Mouse (Mus musculus): ENCODE data around the gene Nadk. TPM values are rescaled to one million over a fixed set of nuclear protein-coding genes. Genes with fewer than 3 reads are reported as not detected.

The Nadk gene
- polyA plus RNA-seq (2012; rRNA removed): 75.3 and 90.7 TPM in 2 replicates

- Histone ChIP-seq H3K4me1 (ENCODE audit: control insufficient read depth, insufficient read depth, insufficient read length) (peaks cover 31% of the 10 kb centered on the region), H3K27ac (ENCODE audit: insufficient read depth, low read length) (peak within 1 kb of the TSS; percentile 93), H3K27me3 (ENCODE audit: control insufficient read depth, insufficient read depth, low read length) (no peaks in the 10 kb centered on the region), H3K36me3 (ENCODE audit: control insufficient read depth, insufficient read depth, low read length) (peaks cover 6% of the 10 kb centered on the region), H3K4me3 (ENCODE audit: extremely low read depth, insufficient read depth, insufficient read length) (peak within 1 kb of the TSS; percentile 48)
- TF ChIP-seq CTCF (IDR thresholded peaks at IDR 0.05; ENCODE audit: extremely low read depth, insufficient read depth, insufficient read length, insufficient replicate concordance) (no peak), POLR2A (IDR thresholded peaks at IDR 0.05; ENCODE audit: low read depth, low read length) (no peak)
- WGBS: 44% methylated on average over 7 of the region's 7 CpGs
- no peak for DNase-seq (ENCODE audit: low read depth in 1 of 2, low spot score in 2 of 2)
These were observed at the start of gene Nadk for GRCm38 (mm10) chr4:155561661-155562442. Gene Nadk (plus strand): TSS chr4:155562378.

GRCm38 (mm10) chr4:155514810-155515209, 47.4 kb upstream of the Nadk start:
- Histone ChIP-seq H3K36me3 (ENCODE audit: control insufficient read depth, insufficient read depth, low read length) (no peaks in the 10 kb centered on the region), H3K4me3 (ENCODE audit: extremely low read depth, insufficient read depth, insufficient read length) (no peak overlapping the region), H3K4me1 (ENCODE audit: control insufficient read depth, insufficient read depth, insufficient read length) (peaks cover 4% of the 10 kb centered on the region), H3K27ac (ENCODE audit: insufficient read depth, low read length) (no peak overlapping the region), H3K27me3 (ENCODE audit: control insufficient read depth, insufficient read depth, low read length) (no peaks in the 10 kb centered on the region)
- DNase-seq (ENCODE audit: low read depth in 1 of 2, low spot score in 2 of 2): no peak
- 92% methylated on average over 2 of the region's 2 CpGs for WGBS
- no peak for TF ChIP-seq CTCF (IDR thresholded peaks at IDR 0.05; ENCODE audit: extremely low read depth, insufficient read depth, insufficient read length, insufficient replicate concordance)
- no peak for TF ChIP-seq POLR2A (IDR thresholded peaks at IDR 0.05; ENCODE audit: low read depth, low read length)

- no peak for DNase-seq (ENCODE audit: low read depth in 1 of 2, low spot score in 2 of 2)
- Histone ChIP-seq H3K4me1 (ENCODE audit: control insufficient read depth, insufficient read depth, insufficient read length) (no peaks in the 10 kb centered on the region), H3K27ac (ENCODE audit: insufficient read depth, low read length) (no peak overlapping the region), H3K4me3 (ENCODE audit: extremely low read depth, insufficient read depth, insufficient read length) (no peak overlapping the region), H3K36me3 (ENCODE audit: control insufficient read depth, insufficient read depth, low read length) (no peaks in the 10 kb centered on the region), H3K27me3 (ENCODE audit: control insufficient read depth, insufficient read depth, low read length) (no peaks in the 10 kb centered on the region)
- TF ChIP-seq POLR2A (IDR thresholded peaks at IDR 0.05; ENCODE audit: low read depth, low read length): no peak
- no peak for TF ChIP-seq CTCF (IDR thresholded peaks at IDR 0.05; ENCODE audit: extremely low read depth, insufficient read depth, insufficient read length, insufficient replicate concordance)
- whole genome bisulfite sequencing: 85% methylated on average over 7 of the region's 7 CpGs
These were observed 44.1 kb upstream of the Nadk start for GRCm38 (mm10) chr4:155517948-155518517.

- no peaks in the 10 kb centered on the region for H3K4me1 ChIP-seq (ENCODE audit: control insufficient read depth, insufficient read depth, insufficient read length)
- H3K36me3 ChIP-seq (ENCODE audit: control insufficient read depth, insufficient read depth, low read length): no peaks in the 10 kb centered on the region; the same call in 1 of the 2 replicates
- no peaks in the 10 kb centered on the region for H3K27me3 ChIP-seq (ENCODE audit: control insufficient read depth, insufficient read depth, low read length)
- no peak for DNase-seq (ENCODE audit: low read depth in 1 of 2, low spot score in 2 of 2)
- H3K27ac ChIP-seq (ENCODE audit: insufficient read depth, low read length): no peak overlapping the region
- TF ChIP-seq CTCF (IDR thresholded peaks at IDR 0.05; ENCODE audit: extremely low read depth, insufficient read depth, insufficient read length, insufficient replicate concordance) (no peak), POLR2A (IDR thresholded peaks at IDR 0.05; ENCODE audit: low read depth, low read length) (no peak)
- H3K4me3 ChIP-seq (ENCODE audit: extremely low read depth, insufficient read depth, insufficient read length): no peak overlapping the region
- WGBS: 92% methylated on average over 7 of the region's 7 CpGs
These were observed 39.9 kb upstream of the Nadk start for GRCm38 (mm10) chr4:155522327-155522726.

GRCm38 (mm10) chr4:155525751-155526150, 36.4 kb upstream of the Nadk start:
- TF ChIP-seq POLR2A (IDR thresholded peaks at IDR 0.05; ENCODE audit: low read depth, low read length): no peak
- no peak for TF ChIP-seq CTCF (IDR thresholded peaks at IDR 0.05; ENCODE audit: extremely low read depth, insufficient read depth, insufficient read length, insufficient replicate concordance)
- Histone ChIP-seq H3K36me3 (ENCODE audit: control insufficient read depth, insufficient read depth, low read length) (peaks cover 12% of the 10 kb centered on the region), H3K27me3 (ENCODE audit: control insufficient read depth, insufficient read depth, low read length) (no peaks in the 10 kb centered on the region), H3K4me1 (ENCODE audit: control insufficient read depth, insufficient read depth, insufficient read length) (no peaks in the 10 kb centered on the region), H3K27ac (ENCODE audit: insufficient read depth, low read length) (no peak overlapping the region), H3K4me3 (ENCODE audit: extremely low read depth, insufficient read depth, insufficient read length) (no peak overlapping the region)
- no peak for DNase-seq (ENCODE audit: low read depth in 1 of 2, low spot score in 2 of 2)
- 93% methylated on average over 5 of the region's 5 CpGs for WGBS

GRCm38 (mm10) chr4:155529294-155529693, 32.9 kb upstream of the Nadk start:
- WGBS: 69% methylated on average over 3 of the region's 3 CpGs
- TF ChIP-seq POLR2A (IDR thresholded peaks at IDR 0.05; ENCODE audit: low read depth, low read length): no peak
- no peak for TF ChIP-seq CTCF (IDR thresholded peaks at IDR 0.05; ENCODE audit: extremely low read depth, insufficient read depth, insufficient read length, insufficient replicate concordance)
- Histone ChIP-seq H3K4me1 (ENCODE audit: control insufficient read depth, insufficient read depth, insufficient read length) (no peaks in the 10 kb centered on the region), H3K27ac (ENCODE audit: insufficient read depth, low read length) (no peak overlapping the region), H3K27me3 (ENCODE audit: control insufficient read depth, insufficient read depth, low read length) (no peaks in the 10 kb centered on the region), H3K4me3 (ENCODE audit: extremely low read depth, insufficient read depth, insufficient read length) (no peak overlapping the region), H3K36me3 (ENCODE audit: control insufficient read depth, insufficient read depth, low read length) (peaks cover 13% of the 10 kb centered on the region)
- no peak for DNase-seq (ENCODE audit: low read depth in 1 of 2, low spot score in 2 of 2)

GRCm38 (mm10) chr4:155549993-155550392, 12.2 kb upstream of the Nadk start:
- Histone ChIP-seq H3K36me3 (ENCODE audit: control insufficient read depth, insufficient read depth, low read length) (peaks cover 21% of the 10 kb centered on the region), H3K4me3 (ENCODE audit: extremely low read depth, insufficient read depth, insufficient read length) (no peak overlapping the region), H3K27me3 (ENCODE audit: control insufficient read depth, insufficient read depth, low read length) (no peaks in the 10 kb centered on the region), H3K27ac (ENCODE audit: insufficient read depth, low read length) (no peak overlapping the region), H3K4me1 (ENCODE audit: control insufficient read depth, insufficient read depth, insufficient read length) (peaks cover 2% of the 10 kb centered on the region; the same call in 1 of the 2 replicates)
- 62% methylated on average over 7 of the region's 7 CpGs for WGBS
- TF ChIP-seq CTCF (IDR thresholded peaks at IDR 0.05; ENCODE audit: extremely low read depth, insufficient read depth, insufficient read length, insufficient replicate concordance) (no peak), POLR2A (IDR thresholded peaks at IDR 0.05; ENCODE audit: low read depth, low read length) (no peak)
- no peak for DNase-seq (ENCODE audit: low read depth in 1 of 2, low spot score in 2 of 2)
